Mouse (Mus musculus) left cerebral cortex, adult 9 months (tissue): ENCODE data around the gene Ctdspl2.
A peak's percentile ranks its signal among the peaks of the same experiment; 100 is the strongest.
"Not testable (repeated sequence)": the region's sequence is repeated elsewhere in the genome, so short reads cannot be mapped to it uniquely, and the experiment has no call there.

Experiments used
- DNase-seq, 2 experiments: peaks; one replicate each; pipeline ENCODE4 v3.0.0; 2022; ENCODE audit warnings: low spot score in 2 of 2

Ctdspl2 gene

GRCm38 (mm10) chr2:121955765-121956223, at the start of gene Ctdspl2, which contains the start of gene Mageb3:
Gene Ctdspl2 (plus strand): TSS chr2:121956001.
Gene Mageb3 (minus strand): TSS chr2:121956092.
- DNase-seq: peak; percentile 84 to 92

DNA sequence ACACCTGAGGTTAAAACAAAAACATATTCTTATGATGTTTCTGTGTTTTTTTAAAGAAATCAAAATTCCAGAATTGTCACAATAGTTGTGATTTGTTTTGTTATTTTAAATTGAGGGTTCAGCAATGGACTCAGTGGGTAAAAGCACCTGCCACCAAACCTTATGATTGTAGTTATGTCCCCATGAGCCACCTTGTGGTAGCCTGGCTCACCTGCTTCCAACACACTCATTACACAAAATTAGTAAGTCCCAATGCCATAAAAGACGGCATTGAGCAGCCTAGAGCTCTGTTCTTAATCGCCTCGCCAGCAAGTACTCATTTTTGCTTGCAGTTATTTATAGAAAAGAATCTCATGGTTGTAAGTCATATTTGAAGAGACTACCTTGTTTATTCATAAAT, 45.8 kb upstream of the Ctdspl2 start:
- DNase-seq: no peak

GRCm38 (mm10) chr2:121916047-121916970, 39.5 kb upstream of the Ctdspl2 start:
- DNase-seq: peak; percentile 13 to 16

DNA sequence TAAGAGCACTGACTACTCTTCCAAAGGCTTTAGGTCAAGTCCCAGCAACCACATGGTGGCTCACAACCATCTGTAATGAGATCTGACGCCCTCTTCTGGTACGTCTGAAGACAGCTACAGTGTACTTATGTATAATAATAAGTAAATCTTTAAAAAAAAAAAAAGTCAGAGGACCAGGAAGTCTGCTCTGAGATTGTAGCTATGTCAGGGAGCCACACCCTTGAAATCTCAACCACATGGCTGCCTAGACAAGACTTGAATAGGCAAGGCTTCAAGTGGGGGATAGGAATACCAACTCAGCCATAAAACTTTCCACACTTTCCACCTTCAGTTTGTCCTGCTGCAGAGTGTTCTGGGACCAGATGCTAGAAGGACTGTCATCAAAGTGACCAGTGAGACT, 18.2 kb upstream of the Ctdspl2 start:
- DNase-seq: not testable (repeated sequence)

- DNase-seq: no peak
These were observed 12.4 kb upstream of the Ctdspl2 start for GRCm38 (mm10) chr2:121943364-121943763.

DNA sequence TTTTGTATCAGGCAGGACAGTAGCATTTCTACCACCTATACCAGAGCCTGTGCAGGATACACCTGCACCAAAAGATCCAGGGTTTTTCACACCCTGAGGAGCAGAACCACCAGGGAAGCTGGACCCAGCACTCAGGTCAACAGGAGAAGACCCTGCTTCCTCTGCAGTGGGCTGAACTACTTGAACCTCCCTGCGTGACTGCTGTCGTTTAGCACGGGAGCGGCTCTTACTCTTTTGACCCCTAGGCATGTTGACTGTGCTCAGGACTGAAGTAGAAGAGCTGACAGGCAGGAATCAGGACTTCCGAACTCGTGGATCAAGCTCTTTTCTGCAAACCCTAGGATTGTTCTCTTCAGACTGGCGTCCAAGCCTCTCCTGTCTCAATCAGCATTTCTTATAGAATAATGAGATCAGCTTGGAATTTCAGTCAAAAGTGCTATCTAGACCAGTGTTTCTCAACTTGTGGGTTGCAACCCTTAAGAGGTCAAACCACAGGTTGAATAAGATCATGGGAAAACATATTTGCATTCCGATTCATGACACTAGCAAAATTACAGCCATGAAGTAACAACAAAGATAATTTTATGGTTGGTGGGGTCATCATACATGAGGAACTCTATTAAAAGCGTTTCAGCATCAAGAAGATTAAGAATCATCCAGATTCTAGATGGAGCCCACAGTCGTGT, 687 bp upstream of the Ctdspl2 start:
- DNase-seq: no peak

GRCm38 (mm10) chr2:121956224-121957018, 620 bp downstream of the Ctdspl2 start:
- peak; percentile 83 to 95 for DNase-seq

- no peak for DNase-seq
These were observed 1.5 kb downstream of the Ctdspl2 start for GRCm38 (mm10) chr2:121957216-121957792.

DNA sequence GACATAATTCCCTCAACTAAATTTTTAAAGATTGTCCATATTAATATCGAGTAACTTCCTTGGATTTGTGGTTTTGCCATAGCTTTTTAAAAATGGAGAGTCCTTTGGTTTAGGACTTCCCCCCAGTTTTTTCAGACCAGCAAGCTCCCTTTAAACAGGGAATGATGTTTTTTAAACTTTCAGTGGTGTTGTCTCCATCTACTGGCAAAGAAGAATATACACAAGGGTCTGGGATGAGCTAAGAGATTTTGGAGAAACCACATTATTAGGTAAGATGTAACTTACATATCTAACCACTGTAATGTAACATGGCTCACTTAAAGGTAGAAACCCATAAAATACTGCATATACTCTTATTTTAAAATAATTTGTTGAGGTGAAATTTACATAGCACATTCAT, 39.9 kb downstream of the Ctdspl2 start:
- DNase-seq: no peak

GRCm38 (mm10) chr2:122008832-122009231, 53.0 kb downstream of the Ctdspl2 start:
- no peak for DNase-seq

DNA sequence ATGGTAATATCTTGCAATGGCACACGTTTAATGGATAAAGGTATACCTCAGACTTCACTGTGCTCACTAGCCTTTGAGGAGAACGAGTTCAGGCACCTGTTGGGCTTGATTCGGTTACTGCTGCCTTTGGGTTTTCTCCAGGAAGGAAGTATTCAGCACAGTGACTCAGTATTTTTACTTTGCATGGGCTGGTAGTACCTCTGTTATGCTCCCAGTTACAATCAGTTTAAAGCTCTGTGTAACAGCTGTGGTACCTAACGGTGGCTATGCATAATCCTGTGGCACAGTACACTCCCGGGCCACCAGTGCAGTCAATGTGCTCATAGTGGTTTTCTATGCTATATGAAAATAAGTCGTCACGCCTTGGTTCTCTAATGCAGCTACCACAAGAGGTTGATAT, 55.6 kb downstream of the Ctdspl2 start:
- DNase-seq: no peak

- DNase-seq: no peak
These were observed 62.9 kb downstream of the Ctdspl2 start for GRCm38 (mm10) chr2:122018705-122019104.

DNA sequence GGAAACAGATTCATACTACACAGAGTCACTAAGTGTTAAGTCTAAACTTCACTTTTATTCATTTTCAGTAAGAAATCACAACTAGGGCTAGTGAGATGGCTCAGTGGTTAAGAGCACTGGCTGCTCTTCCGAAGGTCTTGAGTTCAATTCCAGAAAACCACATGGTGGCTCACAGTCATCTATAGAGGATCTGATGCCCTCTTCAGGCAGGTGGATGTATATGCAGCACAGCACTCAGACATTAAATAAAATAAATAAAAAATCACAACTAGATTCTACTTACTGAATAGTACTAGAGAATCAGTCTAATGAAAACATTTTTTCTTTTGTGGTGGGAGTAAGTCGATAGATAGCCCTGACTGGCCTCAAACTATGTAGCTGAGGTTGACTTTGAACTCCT, 66.5 kb downstream of the Ctdspl2 start:
- DNase-seq: no peak

GRCm38 (mm10) chr2:122027091-122027490, 71.3 kb downstream of the Ctdspl2 start:
- not testable (repeated sequence) for DNase-seq

- peak; percentile 79 to 81 for DNase-seq
These were observed 72.3 kb downstream of the Ctdspl2 start, which contains the start of gene Eif3j1 for GRCm38 (mm10) chr2:122027862-122028755. Gene Eif3j1 (plus strand): TSS chr2:122028546.

GRCm38 (mm10) chr2:122028756-122029700, 73.2 kb downstream of the Ctdspl2 start:
- peak; percentile 21 to 36 for DNase-seq

- DNase-seq: no peak
These were observed 76.2 kb downstream of the Ctdspl2 start for GRCm38 (mm10) chr2:122031970-122032369.

GRCm38 (mm10) chr2:122036064-122036463, 80.3 kb downstream of the Ctdspl2 start:
- DNase-seq: no peak

DNA sequence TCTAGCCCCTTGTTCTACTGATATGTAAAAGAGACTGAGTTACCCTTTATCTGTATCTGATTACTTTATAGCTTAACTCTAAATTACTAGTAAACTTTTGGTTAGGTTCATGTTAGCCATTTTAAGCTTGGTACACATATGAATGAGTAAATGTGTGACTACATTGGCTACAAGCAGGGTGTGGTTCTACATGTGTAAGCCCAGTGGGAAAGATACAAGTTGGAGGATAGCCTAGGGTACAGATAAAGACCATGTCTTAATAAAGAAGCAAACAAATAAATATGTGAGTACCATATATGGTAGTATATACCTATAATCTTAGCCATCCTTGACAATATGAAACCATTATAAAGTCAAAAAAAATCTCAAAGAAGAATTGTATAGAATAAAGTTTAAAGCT, 88.1 kb downstream of the Ctdspl2 start:
- no peak for DNase-seq
